Mouse (Mus musculus): ENCODE measurements around the gene Retreg3. TPM values are rescaled to one million over a fixed set of nuclear protein-coding genes. Genes with fewer than 3 reads are reported as not detected.
"Not testable (repeated sequence)": the region's sequence is repeated elsewhere in the genome, so short reads cannot be mapped to it uniquely, and the experiment has no call there.

Retreg3 gene
- total RNA-seq, 1 experiment from 2014 or later, result 97.1 TPM

DNA sequence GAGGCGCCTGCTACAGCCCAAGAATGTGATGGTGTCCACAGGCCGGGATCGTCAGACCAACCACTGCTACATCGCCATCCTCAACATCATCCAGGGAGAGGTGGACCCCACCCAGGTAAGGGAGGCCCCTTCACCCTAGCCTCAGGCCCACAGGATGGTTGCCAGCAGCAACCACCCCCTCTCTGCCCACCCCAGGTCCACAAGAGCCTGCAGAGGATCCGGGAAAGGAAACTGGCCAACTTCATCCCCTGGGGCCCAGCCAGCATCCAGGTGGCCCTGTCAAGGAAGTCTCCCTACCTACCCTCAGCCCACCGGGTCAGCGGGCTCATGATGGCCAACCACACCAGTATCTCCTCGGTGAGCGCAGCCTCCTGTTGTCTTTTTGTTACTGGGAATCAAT is 5.3 kb upstream of the Retreg3 start:
- not testable (repeated sequence) for ATAC-seq (ENCODE audit: extremely low read depth, insufficient number of reproducible peaks, low FRiP score, poor library complexity, severe bottlenecking)

DNA sequence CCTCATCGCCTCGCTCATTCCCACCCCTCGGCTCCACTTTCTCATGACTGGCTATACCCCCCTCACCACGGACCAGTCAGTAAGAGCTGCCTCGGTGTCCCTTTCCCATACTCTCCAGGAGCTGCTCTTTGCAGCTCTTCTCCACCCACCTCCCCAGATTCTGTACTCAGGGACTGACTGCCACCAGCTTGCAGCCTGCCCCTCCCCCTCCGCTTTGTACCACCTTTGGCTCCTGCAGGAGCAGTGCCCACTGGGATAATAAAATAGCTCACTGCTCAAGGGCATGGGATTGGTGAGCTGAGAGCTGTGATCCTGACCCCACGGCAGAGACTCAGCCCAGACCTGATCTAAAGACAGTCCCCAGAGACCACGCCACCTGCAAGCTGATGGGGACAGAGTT is 4.8 kb upstream of the Retreg3 start:
- not testable (repeated sequence) for ATAC-seq (ENCODE audit: extremely low read depth, insufficient number of reproducible peaks, low FRiP score, poor library complexity, severe bottlenecking)

- no peak for ATAC-seq (ENCODE audit: extremely low read depth, insufficient number of reproducible peaks, low FRiP score, poor library complexity, severe bottlenecking)
Observed at GRCm38 (mm10) chr11:101120545-101121188, 974 bp upstream of the Retreg3 start.

GRCm38 (mm10) chr11:101119131-101119760 is 447 bp downstream of the Retreg3 start:
- ATAC-seq (ENCODE audit: extremely low read depth, insufficient number of reproducible peaks, low FRiP score, poor library complexity, severe bottlenecking), result no peak; the same call in 1 of the 2 replicates

- ATAC-seq (ENCODE audit: extremely low read depth, insufficient number of reproducible peaks, low FRiP score, poor library complexity, severe bottlenecking), result no peak
Observed at GRCm38 (mm10) chr11:101118105-101118504, 1.6 kb downstream of the Retreg3 start.

DNA sequence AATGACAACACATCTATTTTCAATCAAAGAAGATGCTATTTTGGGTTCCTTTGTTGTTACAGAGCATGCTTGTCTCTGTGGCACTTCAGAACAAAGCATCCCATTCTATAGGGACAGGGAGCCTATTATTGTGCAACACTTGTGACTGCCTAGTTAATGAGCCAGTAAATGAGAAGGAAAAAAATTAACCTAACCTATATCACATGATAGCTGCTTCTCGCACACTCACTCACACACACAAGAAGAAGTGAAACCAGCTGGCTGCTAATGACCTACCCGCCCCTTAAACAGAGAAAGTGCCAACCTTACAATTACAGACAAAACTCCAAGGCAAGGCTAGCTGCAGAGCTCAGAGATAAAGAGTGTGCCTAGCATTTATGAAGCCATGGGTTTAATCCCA is 4.1 kb downstream of the Retreg3 start:
- ATAC-seq (ENCODE audit: extremely low read depth, insufficient number of reproducible peaks, low FRiP score, poor library complexity, severe bottlenecking), result peak; percentile 46; the same call in 1 of the 2 replicates

GRCm38 (mm10) chr11:101112186-101112585 is 7.5 kb downstream of the Retreg3 start:
- ATAC-seq (ENCODE audit: extremely low read depth, insufficient number of reproducible peaks, low FRiP score, poor library complexity, severe bottlenecking), result no peak

GRCm38 (mm10) chr11:101111178-101111577 is 8.5 kb downstream of the Retreg3 start:
- ATAC-seq (ENCODE audit: extremely low read depth, insufficient number of reproducible peaks, low FRiP score, poor library complexity, severe bottlenecking), result no peak

GRCm38 (mm10) chr11:101110708-101111107 is 9.0 kb downstream of the Retreg3 start:
- ATAC-seq (ENCODE audit: extremely low read depth, insufficient number of reproducible peaks, low FRiP score, poor library complexity, severe bottlenecking), result no peak

GRCm38 (mm10) chr11:101109351-101109750 is 10.3 kb downstream of the Retreg3 start:
- ATAC-seq (ENCODE audit: extremely low read depth, insufficient number of reproducible peaks, low FRiP score, poor library complexity, severe bottlenecking), result no peak

- ATAC-seq (ENCODE audit: extremely low read depth, insufficient number of reproducible peaks, low FRiP score, poor library complexity, severe bottlenecking), result no peak
Observed at GRCm38 (mm10) chr11:101103011-101103410, 16.7 kb downstream of the Retreg3 start.

- ATAC-seq (ENCODE audit: extremely low read depth, insufficient number of reproducible peaks, low FRiP score, poor library complexity, severe bottlenecking), result no peak
Observed at GRCm38 (mm10) chr11:101098231-101098630, 21.5 kb downstream of the Retreg3 start.

- ATAC-seq (ENCODE audit: extremely low read depth, insufficient number of reproducible peaks, low FRiP score, poor library complexity, severe bottlenecking), result peak; percentile 96
Observed at GRCm38 (mm10) chr11:101095314-101096024, 24.2 kb downstream of the Retreg3 start, which contains the start of gene Psmc3ip. Gene Psmc3ip, minus strand, starts transcription at chr11:101095436.

DNA sequence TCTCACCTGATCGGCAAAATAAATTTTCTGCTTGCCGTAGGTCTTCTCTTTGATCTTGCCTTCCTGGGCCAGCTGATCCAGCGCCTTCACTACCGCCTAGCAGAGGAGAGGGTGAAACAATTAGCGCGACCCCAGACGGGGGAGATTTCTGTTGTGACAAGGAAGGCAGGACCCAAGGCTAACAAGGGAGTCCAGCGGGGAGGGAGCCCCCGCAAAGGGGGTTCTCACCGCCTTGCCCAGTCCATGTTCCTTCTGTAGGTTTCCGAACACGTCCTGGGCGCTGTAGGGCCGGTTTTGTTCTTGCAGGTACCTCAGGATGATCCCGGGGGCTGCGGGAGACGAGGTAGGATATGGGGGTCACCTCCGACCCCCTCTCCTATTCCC is 24.8 kb downstream of the Retreg3 start:
- no peak; the same call in 1 of the 2 replicates for ATAC-seq (ENCODE audit: extremely low read depth, insufficient number of reproducible peaks, low FRiP score, poor library complexity, severe bottlenecking)

DNA sequence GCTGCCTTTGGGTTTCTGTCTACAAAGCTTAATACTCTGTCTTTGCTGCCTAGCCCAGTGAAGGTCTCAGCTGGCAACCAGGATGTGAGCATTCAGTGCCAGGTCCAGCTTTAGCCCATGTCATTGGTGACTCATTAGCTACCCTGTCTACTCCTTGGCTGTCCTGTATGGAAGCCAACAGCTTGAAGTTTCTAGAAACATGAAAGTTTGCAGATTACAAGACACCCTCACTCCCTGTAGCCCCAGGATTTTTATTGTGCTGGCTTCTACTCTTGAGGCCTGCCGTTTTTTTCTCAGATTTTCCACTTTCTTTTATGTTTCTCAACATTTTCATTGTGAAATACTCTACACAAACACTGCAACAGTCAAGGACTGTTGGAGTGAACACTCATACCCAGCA is 29.8 kb downstream of the Retreg3 start:
- no peak for ATAC-seq (ENCODE audit: extremely low read depth, insufficient number of reproducible peaks, low FRiP score, poor library complexity, severe bottlenecking)

DNA sequence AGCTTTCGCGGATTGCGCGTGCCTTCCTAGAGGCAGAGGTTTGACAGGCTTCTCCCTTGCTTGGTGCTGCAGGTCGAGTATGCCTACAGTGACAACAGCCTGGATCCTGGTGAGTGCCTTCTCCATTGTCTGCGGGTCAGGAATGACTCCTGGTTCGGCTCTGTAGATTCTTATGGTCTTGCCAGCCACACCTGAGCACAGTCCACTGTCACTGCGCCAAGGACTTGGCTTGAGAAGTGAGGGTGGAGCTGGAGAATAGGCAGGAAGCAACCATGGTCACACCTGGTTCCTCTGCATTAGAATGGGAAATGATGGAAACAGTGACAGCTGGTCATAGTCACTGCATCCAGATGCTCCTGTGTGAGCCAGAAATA is 32.0 kb downstream of the Retreg3 start:
- ATAC-seq (ENCODE audit: extremely low read depth, insufficient number of reproducible peaks, low FRiP score, poor library complexity, severe bottlenecking), result no peak

DNA sequence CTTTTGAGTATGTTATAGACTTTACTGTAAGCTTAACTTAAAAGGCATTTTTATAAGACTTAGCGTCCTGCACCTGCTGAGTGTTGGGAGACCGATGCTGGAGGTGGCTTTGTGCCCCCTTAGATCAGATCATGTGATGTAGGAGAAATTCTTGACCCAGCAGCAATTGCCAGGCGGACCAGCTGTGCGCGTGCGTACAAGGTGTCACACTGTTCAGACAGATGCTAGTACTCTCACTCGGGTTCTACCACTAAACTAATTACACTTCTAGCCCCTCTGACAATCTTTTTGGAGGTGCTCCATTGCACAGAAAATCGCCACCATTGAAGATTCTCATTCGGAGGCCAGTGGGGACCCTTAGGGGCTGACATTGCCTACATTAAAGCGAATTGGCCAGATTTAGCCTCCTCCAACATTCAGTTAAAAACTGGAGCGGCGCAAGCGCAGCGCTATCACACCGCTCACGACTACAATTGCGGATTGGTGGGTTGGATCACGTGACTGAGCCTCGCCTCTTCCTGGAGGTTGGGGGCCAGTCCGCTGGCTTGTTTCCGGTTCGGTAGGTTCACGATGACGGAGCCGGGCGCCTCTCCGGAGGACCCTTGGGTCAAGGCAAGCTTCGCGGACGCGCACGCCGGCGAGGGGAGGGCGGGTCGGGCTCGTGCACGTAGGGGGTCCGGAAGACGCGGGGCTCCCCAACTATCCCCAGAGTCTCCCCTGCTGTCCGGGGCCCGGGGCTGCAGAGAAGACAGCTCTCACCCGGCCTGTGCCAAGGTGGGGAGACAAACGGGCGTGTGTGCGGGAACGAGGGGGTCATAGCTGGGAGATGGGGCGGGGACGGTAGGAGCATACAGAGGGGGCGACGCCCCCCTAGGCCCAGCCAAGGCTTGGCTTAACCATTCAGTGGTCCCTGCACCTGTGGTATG is 32.7 kb downstream of the Retreg3 start, which contains the start of gene Mlx:
Gene Mlx (plus strand): TSS at position 522 of the 926 bp plus-strand sequence.
- peak; percentile 62 for ATAC-seq (ENCODE audit: extremely low read depth, insufficient number of reproducible peaks, low FRiP score, poor library complexity, severe bottlenecking)

DNA sequence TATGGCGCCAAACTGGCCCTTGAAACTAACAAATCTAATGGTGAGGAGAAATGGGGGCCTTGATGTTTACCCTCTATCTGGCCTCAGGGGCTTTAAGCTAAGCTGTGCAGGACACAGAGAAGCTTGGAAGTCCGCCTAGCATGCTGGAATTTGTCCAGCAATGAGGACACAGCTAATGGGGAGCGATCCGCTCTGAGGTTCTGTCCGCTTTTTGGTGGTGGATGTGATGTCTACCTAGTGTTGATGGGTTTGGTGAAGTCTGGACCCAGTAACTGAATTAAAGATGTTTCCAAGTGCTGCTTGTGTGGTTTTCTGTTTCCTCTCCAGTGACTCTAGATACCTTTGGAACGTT is 33.4 kb downstream of the Retreg3 start:
- ATAC-seq (ENCODE audit: extremely low read depth, insufficient number of reproducible peaks, low FRiP score, poor library complexity, severe bottlenecking), result no peak
